Mouse (Mus musculus): ENCODE data around the gene Tor1a. TPM values are rescaled to one million over a fixed set of nuclear protein-coding genes. Genes with fewer than 3 reads are reported as not detected.
"Not testable (repeated sequence)": the region's sequence is repeated elsewhere in the genome, so short reads cannot be mapped to it uniquely, and the experiment has no call there.

Tor1a gene
- total RNA-seq, 2 experiments from 2014 or later = 11.2 to 11.7 TPM

GRCm38 (mm10) chr2:30959856-30960255 is 7.9 kb downstream of the Tor1a start:
- intact Hi-C loops (cut with DNase I; ENCODE audit: low total_unique reads) = no loop called here
- DNase-seq = no peak

- intact Hi-C loops (cut with DNase I; ENCODE audit: low total_unique reads) = no loop called here
- DNase-seq = no peak
These were observed 9.0 kb downstream of the Tor1a start for GRCm38 (mm10) chr2:30958726-30959125.

DNA sequence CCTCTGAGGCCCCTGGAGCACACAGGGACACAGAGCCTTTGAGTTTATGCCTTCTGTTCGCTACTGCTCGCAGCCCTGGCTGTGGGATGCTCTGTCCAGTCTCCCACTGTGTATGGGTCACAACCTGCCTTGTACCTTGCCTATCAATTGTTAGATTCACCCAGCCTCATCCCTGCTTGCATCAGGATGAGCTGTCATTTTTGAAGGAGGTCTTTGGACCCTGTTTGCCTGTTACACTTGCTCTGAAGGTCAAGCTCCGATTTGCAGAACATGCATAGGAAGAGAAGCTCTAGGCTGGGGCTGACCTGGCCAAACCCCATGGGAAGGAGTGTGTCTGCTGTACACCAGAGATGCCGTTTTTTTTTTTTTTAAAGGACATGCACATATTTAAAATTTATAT is 10.2 kb downstream of the Tor1a start:
- DNase-seq = no peak

GRCm38 (mm10) chr2:30954797-30955196 is 12.9 kb downstream of the Tor1a start:
- intact Hi-C loops (cut with DNase I; ENCODE audit: low total_unique reads) = no loop called here
- DNase-seq = no peak

More for the DNA sequence above, 10.2 kb downstream of the Tor1a start:
- intact Hi-C loops (cut with DNase I; ENCODE audit: low total_unique reads) = no loop called here

DNA sequence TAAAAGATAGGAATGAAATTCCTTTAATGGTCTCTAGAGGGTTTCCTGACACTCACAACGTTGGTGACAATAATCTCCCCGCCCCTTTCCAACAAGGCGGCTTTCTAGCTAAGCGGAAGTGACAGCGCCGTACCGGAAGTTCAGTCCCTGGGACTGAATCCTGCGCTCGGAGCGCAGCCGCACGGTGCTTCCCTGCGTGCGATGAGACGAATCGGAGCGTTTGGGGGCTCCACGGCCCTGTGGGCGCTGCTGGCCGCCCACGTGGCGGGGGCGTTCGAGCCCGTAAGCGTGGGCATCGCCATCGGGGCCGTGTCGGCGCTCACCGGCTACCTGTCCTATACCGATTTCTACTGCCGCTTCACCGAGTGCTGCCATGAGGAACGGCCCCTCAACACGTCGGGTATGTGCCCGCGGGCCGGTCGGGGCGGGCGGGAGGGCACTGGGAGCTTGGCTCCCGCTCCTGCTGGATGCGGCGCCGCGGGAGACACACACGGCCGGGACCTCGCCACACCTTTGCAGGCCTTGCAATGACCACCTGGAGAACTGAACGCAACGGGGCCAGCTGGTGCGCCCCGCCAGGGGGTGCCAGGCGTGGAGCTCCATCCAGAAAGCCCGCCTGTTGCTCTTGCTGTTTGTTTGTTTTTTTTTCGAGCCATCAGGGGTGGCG is 14.8 kb downstream of the Tor1a start, which contains the start of gene Tor1b:
Gene Tor1b (plus strand): TSS at position 136 of the 667 bp plus-strand sequence.
- intact Hi-C loops (cut with DNase I; ENCODE audit: low total_unique reads) = no loop called here
- peak; percentile 85 for DNase-seq

- DNase-seq = no peak
- intact Hi-C loops (cut with DNase I; ENCODE audit: low total_unique reads) = no loop called here
These were observed 15.3 kb downstream of the Tor1a start for GRCm38 (mm10) chr2:30952457-30952823.

DNA sequence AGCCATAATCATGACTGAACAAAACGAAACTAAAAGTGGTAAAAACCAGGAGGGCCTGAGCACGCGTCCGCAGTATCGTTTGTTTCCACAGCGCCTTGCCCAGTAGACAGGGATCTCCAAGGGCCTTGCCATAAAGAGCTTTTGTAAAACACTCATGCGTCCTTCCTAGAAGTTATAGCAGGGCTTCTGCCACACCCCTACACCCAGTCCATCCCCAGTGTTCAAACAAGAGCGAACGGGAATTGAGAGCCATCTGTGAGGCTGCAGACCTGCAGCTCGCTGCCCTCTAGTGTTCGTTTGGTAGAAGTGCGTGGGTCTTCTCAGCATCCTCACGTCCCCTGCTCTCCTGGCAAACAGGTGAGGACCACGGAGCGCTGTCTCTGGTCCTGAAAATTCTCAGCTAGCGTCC is 25.1 kb downstream of the Tor1a start:
- intact Hi-C loops (cut with DNase I; ENCODE audit: low total_unique reads) = loop anchor here (10.0 kb wide), 1 partner anchor 508 kb away; no protein-coding TSS in a partner anchor

DNA sequence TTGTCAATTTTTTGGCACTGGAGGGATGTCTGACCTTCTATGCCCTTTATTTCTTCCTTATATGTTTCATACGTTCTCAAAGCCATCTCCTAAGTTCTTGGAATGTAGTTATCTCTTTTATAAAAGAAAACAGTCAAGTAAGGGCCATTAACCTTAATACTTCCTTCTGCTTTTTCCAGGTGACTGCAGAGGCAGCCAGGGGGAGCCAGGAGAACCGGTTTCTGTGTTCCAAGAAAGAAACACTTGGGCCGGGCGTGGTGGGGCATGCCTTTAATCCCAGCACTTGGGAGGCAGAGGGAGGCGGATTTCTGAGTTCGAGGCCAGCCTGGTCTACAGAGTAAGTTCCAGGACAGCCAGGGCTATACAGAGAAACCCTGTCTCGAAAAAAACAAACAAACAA is 25.6 kb downstream of the Tor1a start:
- intact Hi-C loops (cut with DNase I; ENCODE audit: low total_unique reads) = loop anchor here (10.0 kb wide), 1 partner anchor 507 kb away; no protein-coding TSS in a partner anchor
- not testable (repeated sequence) for DNase-seq

More for the DNA sequence above, 25.1 kb downstream of the Tor1a start:
- peak; percentile 37 for DNase-seq

- intact Hi-C loops (cut with DNase I; ENCODE audit: low total_unique reads) = loop anchor here (10.0 kb wide), 1 partner anchor 507 kb away; no protein-coding TSS in a partner anchor
- no peak for DNase-seq
These were observed 26.1 kb downstream of the Tor1a start for GRCm38 (mm10) chr2:30941586-30941985.

- intact Hi-C loops (cut with DNase I; ENCODE audit: low total_unique reads) = loop anchor here (5.0 kb wide), 1 partner anchor 111 kb away; no protein-coding TSS in a partner anchor
- no peak for DNase-seq
These were observed 29.1 kb downstream of the Tor1a start for GRCm38 (mm10) chr2:30938574-30938991.

DNA sequence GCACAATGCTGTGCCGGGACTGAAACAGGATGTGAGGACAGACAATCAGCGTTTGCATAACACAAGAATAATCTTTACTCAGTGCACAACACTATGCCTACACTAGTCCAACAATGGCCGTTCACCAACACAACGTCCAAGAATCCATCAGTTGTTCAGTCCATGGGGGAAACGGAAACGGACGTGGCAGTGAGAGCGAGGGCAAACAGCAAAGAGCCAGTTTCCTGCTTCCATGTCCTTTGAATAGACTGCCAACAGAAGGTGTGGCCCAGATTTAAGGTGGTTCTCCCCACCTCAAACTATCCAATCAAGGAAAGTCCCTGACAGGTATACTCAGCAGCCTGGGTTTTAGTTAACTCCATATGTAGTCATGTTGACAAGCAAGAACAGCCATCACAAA is 30.0 kb downstream of the Tor1a start:
- no peak for DNase-seq
- intact Hi-C loops (cut with DNase I; ENCODE audit: low total_unique reads) = loop anchor here (5.0 kb wide), 1 partner anchor 110 kb away; no protein-coding TSS in a partner anchor

DNA sequence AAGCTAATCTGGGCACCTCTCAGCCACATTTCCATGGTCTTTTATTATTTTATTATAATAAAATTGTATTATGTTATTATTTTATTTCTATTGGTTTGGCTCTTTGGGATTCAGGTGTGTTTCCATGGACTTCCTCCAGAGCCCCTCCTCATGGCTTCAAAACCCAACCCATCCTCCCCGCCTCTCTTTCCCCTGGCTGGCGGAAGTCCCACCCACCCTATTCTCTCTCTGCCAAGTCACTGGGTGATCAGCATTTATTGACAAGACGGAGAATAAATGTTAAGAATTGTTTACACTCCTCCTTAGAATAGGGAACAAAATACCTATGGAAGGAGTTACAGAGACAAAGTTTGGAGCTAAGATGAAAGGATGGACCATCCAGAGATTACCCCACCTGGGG is 30.9 kb downstream of the Tor1a start:
- intact Hi-C loops (cut with DNase I; ENCODE audit: low total_unique reads) = loop anchor here (5.0 kb wide), 1 partner anchor 110 kb away; no protein-coding TSS in a partner anchor
- DNase-seq = no peak

DNA sequence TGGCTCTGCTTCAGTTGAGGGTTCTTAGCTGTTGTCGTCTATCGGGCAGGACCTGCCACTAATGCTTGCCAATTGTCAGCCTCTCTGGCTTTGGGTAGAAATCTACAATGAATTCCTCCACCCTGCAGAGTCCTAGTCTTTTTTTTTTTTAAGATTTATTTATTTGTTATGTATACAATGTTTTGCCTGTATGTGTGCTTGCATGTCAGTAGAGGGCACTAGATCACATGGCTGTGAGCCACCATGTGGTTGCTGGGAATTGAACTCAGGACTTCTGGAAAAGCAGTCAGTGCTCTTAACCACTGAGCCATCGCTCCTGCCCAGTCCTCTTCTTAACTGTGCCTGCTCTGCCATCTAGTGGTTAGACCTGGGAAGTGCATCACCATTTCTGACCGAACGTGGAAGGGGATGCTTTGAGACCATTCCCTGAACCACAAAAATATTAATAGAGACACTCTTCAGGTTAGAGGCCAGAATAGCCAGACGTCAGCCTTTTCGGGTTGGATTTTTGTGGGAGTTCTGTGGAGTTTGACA is 33.7 kb downstream of the Tor1a start:
- peak; percentile 73 for DNase-seq
- intact Hi-C loops (cut with DNase I; ENCODE audit: low total_unique reads) = loop anchor here (2.0 kb wide), 1 partner anchor 43 kb away; no protein-coding TSS in a partner anchor

GRCm38 (mm10) chr2:30933032-30933431 is 34.7 kb downstream of the Tor1a start:
- DNase-seq = no peak
- intact Hi-C loops (cut with DNase I; ENCODE audit: low total_unique reads) = no loop called here

GRCm38 (mm10) chr2:30931922-30932321 is 35.8 kb downstream of the Tor1a start:
- DNase-seq = no peak
- intact Hi-C loops (cut with DNase I; ENCODE audit: low total_unique reads) = no loop called here

GRCm38 (mm10) chr2:30930846-30931245 is 36.9 kb downstream of the Tor1a start:
- DNase-seq; intact Hi-C loops (cut with DNase I; ENCODE audit: low total_unique reads): not testable (repeated sequence)

DNA sequence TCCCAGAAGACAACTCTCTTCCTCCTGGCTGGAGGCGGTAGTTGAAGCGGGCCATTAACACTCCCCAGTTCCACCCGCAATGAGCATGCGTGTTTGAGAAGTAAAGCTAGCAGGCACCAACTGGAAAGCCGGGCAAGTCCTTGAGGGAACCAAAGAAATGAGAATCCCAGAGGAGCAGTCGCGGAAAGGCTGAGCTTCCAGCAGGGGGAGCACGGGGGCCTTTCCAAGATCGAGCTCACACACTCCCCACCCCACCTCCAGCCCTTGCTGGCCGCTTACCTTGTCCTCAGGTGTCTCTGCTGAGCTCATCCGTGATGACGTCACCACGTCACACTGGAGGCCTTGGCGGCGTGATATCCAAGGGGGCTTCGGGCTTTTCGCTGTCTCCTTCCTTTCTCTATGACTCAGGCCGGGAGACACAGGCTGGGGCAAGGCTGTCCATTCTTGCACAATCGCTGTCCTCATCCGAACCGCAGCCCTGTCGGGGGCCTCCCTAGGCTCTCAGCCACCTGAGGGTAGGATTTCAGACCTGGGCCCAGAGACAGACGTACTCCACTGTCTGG is 38.2 kb downstream of the Tor1a start, which contains the start of gene Ptges:
Gene Ptges (minus strand): TSS at position 381 of the 563 bp plus-strand sequence.
- peak; percentile 72 for DNase-seq
- intact Hi-C loops (cut with DNase I; ENCODE audit: low total_unique reads) = no loop called here

DNA sequence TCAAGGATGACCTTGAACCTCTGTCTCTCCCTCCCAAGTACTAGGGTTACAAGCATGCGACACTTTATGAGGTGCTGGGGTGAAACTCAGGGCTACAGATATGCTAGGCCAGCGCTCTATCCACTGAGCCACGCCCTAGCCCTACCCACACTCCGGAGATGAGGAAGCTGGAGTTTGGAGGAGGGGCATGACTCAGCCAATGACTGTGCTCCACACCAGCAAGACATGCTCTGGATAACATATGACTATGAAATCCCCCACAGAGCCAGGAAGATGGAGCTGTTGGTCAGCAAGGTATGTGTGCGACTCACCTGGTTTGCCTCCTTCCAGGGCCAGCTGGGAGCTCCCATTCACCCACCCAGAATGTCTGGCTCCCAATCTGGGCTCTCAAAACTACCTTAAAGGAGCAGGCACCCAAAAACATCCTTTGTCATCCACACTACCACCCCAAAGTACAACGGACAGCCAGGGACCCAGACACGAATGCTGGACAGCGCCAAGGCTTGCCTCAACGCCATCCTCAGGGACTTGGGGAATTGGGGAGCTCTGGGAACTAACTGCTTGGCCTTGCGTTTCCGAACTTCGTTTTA is 38.7 kb downstream of the Tor1a start:
- DNase-seq = peak; percentile 72
- intact Hi-C loops (cut with DNase I; ENCODE audit: low total_unique reads) = no loop called here

DNA sequence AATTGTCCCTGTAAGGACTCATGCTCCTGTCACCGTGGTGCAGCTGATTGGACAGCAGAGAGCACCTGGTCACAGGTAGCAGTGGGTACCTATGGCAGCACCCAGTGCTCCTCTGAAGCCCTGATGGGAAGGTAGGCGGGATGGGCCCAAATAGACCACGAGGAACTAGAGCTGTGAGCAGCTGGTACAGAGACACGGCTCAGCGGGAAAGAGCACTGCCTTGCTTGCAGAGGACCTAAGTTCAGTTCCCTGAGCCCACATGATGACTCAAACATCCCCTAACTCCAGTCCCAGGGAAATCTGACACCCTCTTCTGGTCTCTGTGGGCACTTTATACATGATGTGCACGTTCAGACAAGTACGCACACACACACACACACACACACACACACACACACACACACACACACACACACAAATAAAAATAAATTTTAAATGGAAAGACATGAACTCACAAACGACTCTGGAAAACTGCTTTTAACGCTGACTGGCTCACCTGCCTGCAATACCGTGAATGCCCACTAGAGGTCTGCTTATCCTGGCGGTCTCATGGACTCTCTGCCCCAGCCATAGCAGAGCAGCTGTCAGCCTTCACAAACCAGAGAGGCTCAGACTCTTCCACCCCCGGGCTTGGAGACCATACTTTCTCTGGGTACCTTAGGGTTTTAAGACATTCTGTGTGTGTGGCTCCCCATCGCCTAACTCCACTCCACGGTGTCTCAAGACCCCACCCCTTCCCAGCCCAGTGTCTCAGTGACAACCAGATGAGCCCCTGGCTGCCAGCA is 39.7 kb downstream of the Tor1a start:
- intact Hi-C loops (cut with DNase I; ENCODE audit: low total_unique reads) = no loop called here
- DNase-seq = peak; percentile 84
